Mouse (Mus musculus): Measurements from ENCODE around the gene Praf2.
"Not testable (repeated sequence)": the region's sequence is repeated elsewhere in the genome, so short reads cannot be mapped to it uniquely, and the experiment has no call there.

Gene Praf2

GRCm38 (mm10) chrX:7739336-7740081 lies 11.3 kb downstream of the Praf2 start:
- in situ Hi-C loops (cut with MboI, MseI), result no loop called here

DNA sequence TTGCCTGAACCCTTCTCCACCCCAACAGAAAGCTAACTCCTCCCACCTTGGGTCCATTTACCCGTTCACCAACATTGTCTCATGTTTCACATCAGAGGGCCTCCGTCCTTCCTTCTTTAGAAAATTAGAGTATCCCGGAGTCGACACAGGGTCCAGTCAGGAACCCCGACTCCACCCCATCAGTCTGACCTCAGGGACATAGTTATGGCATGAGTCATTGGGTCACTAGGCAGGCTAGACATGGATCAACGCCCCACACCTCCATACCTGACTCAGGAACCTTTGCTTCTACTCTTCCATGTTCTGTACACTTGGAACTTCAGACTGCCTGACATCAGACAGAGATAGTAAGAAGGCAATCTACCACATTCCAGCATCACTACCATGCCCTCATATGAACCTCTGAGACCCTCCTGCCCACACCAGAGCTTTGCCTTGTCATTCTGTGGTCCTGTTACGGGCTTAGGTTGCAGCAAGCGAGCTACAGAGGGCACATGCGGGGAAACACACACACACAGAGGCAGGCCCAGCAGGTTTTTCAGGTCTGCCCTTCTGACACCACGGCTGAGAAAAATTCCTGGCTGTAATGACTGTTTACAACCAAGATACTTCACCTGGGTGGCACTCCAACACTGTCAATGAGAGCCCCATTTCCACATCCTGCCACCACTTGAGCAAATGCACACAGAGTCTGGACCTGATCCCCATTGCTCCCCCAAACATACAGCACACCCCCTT lies 12.0 kb downstream of the Praf2 start:
- in situ Hi-C loops (cut with MboI, MseI), result no loop called here

GRCm38 (mm10) chrX:7741103-7741502 lies 12.9 kb downstream of the Praf2 start:
- in situ Hi-C loops (cut with MboI, MseI), result no loop called here

DNA sequence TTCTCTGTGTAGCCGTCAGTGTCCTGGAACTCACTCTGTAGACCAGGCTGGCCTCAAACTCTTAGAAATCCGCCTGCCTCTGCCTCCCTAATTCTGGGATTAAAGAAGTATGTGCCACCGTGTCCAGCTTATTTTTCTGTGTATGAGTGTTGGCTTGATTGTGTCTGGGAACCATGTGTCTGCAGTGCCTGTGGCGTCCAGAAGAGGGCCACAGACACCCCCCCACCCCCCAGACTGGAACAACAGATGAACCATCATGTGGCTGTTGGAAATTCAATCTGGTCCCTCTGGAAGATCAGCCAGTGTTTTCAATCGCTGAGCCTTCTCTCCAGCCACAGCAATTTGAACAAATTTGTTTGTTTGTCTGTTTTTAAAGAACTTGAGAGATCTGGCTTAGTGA lies 15.2 kb downstream of the Praf2 start:
- in situ Hi-C loops (cut with MboI, MseI), result no loop called here

GRCm38 (mm10) chrX:7744940-7745339 lies 16.7 kb downstream of the Praf2 start:
- in situ Hi-C loops (cut with MboI, MseI), result no loop called here

DNA sequence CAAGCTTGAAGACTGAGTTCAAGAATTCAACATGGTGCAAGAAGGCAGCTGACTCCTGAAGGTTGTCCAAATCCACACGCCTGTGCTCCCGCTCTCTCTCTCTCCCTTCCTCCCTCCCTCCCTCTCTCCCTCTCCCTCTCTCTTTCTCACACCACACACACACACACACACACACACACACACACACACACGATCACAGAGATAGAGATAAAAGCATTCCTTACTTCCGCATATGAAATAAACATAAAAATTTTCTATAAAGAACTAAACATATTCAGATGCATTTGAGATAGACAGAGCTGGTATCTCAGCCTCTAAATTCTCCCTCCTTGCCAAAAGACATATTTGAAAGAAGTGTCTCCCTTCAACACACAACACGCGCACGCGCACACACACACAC lies 17.2 kb downstream of the Praf2 start:
- in situ Hi-C loops (cut with MboI, MseI), result no loop called here

GRCm38 (mm10) chrX:7750432-7751116 lies 22.3 kb downstream of the Praf2 start, which contains the start of gene Ccdc120:
TSS of gene Ccdc120 (minus strand) at chrX:7750905.
- in situ Hi-C loops (cut with MboI, MseI), result no loop called here

DNA sequence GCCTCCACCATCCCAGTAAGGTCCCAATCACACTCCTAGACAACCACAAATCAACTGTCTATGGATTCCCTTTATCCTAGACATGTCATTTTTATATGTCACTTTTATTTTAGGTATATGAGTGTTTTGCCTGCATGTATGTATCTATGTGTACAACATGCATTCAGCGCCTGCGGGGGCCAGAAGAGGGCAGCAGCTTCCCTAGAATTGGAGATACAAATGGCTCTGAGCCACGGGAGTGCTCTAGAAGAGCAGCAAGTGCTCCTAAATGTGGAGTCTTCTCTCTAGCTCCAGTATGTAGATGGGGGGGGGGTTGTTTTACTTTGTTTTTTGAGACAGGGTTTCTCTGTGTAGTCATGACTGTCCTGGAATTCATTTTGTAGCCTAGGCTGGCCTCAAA lies 25.4 kb downstream of the Praf2 start:
- in situ Hi-C loops (cut with MboI, MseI), result not testable (repeated sequence)

DNA sequence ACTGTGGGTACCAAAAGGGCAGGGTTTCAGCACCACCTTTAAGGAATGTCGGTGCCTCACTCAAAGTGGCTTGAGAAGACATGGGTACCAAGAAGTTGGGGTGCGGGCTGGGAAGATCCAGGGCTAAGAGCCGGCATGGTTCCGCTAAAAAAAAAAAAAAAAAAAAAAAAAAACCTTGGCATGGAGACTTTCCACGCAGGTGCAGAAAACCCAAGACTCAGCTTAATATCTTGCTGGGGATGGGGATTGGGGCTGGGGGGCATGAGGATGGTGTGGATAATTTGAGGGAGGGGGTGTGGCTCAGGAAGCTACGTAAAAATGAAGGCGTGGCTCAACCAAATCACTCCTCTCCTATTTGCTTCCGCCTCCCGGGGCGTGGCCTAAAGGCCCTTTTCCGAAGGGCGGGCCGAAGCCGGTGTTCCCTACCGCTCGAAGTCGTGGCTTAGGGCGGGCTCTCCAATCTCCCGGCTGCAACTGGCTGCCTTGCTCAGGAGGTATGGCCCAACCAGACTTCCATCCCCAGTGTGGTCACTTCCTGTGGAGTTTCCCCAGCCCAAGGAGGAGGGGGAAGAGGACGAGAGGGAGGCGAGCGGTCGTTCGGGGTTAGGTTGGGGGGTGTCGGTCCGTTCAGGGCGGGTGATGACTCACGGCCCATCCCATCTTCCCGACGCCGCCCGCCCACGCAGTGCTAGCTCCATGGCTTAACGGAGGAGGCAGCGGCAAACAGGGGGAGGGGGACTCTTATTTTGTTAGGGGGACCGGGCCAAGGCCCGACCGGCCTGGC lies 34.1 kb downstream of the Praf2 start, which contains the start of gene Tfe3:
Tfe3 (plus strand) TSS at position 424 of the 784 bp plus-strand sequence.
- in situ Hi-C loops (cut with MboI, MseI), result no loop called here

GRCm38 (mm10) chrX:7762921-7763197 lies 34.6 kb downstream of the Praf2 start:
- in situ Hi-C loops (cut with MboI, MseI), result no loop called here

DNA sequence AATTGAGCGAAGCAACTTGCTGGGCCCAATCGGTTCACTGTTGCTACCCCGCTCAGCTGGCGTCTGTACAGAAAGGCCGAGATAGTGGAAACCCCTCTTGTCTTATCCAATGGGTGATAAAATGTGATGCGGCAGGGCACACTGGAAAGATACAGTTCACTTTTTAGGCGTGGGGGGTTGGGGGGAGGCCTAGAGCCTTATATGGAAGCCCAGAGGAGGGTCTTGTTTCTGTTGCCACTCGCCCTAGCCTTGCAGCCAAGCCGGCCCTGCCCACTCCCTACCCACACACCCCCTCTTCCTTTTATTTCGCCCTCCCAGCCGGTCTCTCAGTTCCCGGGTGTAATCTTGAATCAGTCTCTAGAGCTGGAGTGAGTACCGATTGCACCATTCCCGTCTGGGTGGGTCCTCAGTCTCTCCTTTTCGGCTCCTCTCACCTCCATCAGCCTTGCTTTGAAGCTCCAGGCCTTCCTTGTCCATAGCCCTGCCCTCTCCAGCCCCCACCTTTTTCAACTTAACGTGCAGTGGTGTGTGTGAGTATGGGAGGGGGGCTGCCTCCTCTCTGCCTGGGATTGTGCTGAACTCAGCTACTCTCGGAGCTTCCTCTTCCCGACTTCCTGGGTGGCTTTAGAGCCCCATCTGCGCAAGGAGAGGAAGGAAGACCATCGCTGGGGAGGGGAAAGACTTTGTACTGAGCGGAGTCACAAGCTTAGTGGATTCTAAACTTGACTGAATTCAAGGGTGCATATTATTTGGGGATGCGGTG lies 35.6 kb downstream of the Praf2 start:
- in situ Hi-C loops (cut with MboI, MseI), result no loop called here

- in situ Hi-C loops (cut with MboI, MseI), result no loop called here
These were observed 36.5 kb downstream of the Praf2 start for GRCm38 (mm10) chrX:7764657-7765280.

- in situ Hi-C loops (cut with MboI, MseI), result no loop called here
These were observed 37.0 kb downstream of the Praf2 start for GRCm38 (mm10) chrX:7765281-7765670.

- in situ Hi-C loops (cut with MboI, MseI), result no loop called here
These were observed 37.5 kb downstream of the Praf2 start for GRCm38 (mm10) chrX:7765764-7766163.

- in situ Hi-C loops (cut with MboI, MseI), result no loop called here
These were observed 41.2 kb downstream of the Praf2 start for GRCm38 (mm10) chrX:7769302-7770017.

DNA sequence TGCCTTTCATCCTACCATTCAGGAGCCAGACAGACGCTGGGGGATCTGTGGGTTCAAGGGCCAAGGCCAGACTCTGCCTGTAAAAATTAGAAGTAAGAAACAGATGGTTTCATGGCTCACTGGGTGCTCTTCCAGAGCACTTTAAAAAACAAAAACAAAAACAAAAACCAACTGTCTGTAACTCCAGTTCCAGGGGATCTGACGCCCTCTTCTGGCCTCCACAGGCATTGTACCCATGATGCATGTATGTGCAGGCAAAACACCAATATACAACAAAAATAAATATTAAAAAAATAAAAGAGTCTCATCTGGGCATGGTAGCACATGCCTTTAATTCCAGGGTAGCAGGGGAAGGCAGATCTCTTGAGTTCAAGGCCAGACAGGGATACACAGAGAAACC lies 44.5 kb downstream of the Praf2 start:
- in situ Hi-C loops (cut with MboI, MseI), result no loop called here

GRCm38 (mm10) chrX:7775501-7776205 lies 47.4 kb downstream of the Praf2 start:
- in situ Hi-C loops (cut with MboI, MseI), result no loop called here

DNA sequence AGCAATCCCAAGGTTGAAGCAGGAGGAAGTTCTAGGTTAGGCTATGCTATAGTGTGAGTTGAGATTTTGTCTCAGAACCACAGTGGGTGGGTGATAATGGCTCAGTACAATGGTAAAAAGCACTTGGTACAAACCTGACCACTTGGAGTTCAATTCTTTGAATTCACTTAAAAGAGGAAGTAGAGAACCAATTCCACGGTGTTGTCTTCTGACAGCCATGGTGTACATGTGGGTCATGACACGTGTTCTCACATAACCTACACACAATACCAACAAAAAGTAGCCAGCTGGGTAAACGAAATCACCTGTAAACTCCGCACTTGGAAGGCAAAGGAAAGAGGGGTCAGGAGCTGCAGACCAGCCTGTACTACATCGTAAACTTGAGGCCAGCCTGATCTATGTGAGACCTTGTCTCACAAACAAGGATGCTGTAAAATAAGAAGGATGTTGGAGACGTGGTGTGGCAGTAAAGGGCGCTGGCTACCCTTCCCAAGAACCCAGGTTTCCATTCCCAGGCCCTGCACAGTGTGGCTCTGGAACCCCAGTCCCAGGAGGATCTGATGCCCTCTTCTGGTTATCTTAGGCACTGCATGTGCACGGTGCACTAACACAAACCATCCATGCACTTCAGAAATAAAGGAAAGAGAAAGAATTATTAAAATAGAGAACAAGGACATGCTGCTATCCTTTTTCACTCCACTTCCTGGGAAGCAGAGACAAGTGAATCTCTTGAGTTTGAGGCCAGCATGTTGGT lies 48.3 kb downstream of the Praf2 start:
- in situ Hi-C loops (cut with MboI, MseI), result no loop called here

Measured in T-helper 17 cell (primary cell).